Mouse (Mus musculus) embryo, embryonic 11.5 days (tissue): ENCODE data around the gene Clpx.
"Not testable (repeated sequence)": the region's sequence is repeated elsewhere in the genome, so short reads cannot be mapped to it uniquely, and the experiment has no call there.

Source experiments
- DNase-seq: peaks from one replicate; pipeline ENCODE4 v3.0.0-alpha.2; 2012; ENCODE audit warnings: low read depth, low spot score

Clpx gene

DNA sequence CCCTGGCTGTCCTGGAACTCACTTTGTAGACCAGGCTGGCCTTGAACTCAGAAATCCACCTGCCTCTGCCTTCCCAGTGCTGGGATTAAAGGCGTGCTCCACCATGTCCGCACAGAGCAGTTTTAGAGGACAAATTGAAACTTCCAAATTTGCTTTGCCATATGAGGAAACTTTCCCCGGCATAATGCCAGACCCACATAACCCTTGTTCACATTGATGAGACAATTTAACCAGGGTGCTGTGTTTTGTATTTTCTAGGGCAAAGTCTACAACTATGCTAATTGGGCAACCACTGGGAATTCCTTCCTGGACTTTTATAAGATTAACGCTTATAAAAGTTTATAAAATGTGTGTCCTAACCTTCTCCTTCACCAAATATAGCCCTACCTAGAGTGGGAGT is 4.1 kb upstream of the Clpx start:
- DNase-seq = no peak

DNA sequence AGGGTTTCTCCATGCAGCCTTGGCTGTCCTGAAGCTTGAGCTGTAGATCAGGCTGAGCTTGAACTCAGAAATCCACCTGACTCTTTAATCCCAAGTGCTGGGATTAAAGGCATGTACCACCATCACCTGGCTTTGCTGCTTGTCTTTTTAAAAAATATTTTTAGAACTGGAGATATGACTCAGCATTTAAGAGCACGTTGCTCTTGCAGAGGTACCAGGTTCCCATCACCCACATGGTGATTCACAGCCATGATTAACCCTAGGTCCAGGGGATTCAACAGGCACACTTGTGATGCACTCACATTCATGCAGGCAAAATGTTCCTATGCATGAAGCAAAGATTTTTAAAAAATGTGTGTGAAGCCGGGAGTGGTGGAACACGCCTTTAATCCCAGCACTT is 1.6 kb upstream of the Clpx start:
- DNase-seq = no peak

DNA sequence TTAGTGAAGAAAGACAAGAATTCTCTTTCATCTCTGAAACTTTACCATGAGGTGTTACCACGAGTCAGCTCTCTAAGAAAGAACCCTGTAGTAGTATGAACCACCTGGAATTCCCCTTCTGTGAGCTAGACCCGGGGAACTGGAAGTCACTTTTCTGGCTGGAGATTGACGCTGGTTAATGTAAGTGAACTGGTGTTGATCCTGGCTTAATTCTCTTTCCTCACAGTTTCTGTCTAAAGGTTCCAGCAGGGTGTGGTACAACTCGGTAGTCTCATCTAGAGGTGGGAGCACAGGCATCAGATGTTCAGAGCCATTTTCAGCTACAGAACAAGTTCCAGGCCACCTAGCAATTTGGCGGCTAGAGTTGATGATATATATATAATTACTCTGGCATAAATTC is 941 bp upstream of the Clpx start:
- no peak for DNase-seq

DNA sequence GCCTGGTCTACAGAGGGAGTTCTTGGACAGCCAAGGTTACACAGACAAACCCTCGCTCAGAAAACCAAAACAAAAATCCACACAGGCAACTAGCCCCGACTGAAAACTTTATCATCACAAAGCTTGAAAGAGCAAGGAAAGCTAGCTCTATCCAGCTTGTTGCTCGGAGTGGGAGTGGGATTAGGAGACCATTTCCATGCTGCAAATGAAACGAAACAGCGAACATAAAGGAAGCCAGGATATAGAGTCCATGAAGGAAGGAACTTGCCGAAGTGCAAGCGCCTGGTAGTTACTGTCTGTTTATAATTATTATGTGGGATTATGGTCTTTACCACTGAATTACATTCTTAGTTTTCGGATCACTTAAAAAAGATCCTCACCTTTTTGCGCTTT is 484 bp upstream of the Clpx start:
- DNase-seq = no peak

DNA sequence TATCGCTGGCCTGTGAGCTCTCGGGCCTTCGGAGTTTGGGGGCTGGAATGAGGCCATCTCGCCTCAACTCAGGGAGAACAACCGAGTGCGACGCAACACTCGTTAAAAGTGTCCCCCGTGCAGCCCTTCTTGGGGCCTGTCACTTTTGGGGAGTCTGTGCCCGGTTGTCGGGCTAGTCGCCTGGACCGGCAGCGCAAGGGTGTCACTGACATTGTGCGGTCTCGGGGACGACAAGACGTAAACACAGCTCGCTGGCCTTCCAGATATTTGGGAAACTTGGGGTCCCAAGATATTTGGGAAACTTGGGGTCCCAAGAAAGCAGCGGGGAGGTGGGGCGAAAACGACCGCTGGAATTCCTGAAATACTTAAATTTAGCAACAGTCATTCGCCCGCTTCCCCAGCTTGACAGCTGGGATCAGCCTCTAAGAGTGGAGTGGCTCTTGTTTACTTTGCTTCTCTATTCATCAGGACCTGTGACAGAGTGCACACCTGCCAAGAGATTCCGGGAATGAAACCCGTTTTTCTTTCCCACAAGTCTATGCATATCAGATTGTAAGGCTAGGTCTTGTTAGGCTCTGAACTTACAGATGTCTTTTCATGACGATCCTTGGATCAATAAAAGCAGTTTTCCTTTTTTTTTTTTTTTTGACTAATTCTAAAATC is 787 bp downstream of the Clpx start:
- no peak for DNase-seq

DNA sequence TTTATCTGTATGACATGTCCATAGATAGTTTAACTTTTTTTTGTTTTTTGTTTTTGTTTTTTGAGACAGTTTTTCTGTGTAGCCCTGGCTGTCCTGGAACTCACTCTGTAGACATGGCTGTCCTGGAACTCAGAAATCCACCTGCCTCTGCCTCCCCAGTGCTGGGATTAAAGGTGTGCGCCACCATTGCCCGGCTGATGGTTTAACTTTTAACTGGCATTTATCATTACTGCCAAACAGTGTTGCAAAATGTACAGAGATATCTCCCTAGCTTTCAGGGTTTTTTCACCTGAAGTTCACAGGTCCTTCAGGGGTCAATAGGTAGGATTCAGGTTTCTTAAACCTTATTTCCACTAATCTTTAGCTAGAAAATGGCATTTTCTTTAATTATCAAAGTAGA is 3.0 kb downstream of the Clpx start:
- DNase-seq = no peak

DNA sequence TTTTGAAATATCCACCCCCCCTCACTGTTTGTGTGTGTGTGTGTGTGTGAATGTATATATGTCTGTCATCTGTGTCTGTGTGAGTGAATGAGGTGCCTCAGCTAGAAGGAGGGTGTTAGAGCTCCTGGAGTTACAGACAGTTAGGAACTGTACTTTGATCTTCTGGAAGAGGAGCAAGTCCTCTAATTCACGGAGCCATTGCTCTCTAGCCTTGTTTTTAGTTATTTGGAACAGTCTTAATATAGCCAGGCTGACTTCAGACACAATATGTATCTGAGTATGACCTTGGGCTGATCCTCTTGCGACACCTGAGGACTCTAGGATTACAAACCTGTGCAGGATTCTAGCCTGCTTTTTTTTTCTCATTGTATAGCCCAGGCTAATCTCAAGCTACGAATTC is 4.7 kb downstream of the Clpx start:
- DNase-seq = no peak

DNA sequence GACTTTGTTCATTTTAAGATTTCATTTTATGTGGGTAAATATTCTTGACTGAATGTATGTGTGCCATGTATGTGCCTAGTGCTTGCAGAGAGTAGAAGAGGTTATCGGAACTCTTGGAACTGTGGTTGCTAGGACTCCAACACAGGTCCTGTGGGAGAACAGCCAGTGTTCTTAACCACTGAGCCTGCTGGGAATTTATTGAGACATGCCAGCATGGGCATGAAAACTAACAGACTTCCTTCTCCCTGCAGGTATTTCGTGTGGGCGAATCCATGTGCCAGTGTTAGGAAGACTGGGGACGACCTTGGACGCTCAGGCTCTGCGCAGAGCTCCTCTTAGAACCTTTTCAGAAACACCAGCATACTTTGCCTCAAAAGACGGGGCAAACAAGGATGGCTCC is 5.6 kb downstream of the Clpx start:
- no peak for DNase-seq

DNA sequence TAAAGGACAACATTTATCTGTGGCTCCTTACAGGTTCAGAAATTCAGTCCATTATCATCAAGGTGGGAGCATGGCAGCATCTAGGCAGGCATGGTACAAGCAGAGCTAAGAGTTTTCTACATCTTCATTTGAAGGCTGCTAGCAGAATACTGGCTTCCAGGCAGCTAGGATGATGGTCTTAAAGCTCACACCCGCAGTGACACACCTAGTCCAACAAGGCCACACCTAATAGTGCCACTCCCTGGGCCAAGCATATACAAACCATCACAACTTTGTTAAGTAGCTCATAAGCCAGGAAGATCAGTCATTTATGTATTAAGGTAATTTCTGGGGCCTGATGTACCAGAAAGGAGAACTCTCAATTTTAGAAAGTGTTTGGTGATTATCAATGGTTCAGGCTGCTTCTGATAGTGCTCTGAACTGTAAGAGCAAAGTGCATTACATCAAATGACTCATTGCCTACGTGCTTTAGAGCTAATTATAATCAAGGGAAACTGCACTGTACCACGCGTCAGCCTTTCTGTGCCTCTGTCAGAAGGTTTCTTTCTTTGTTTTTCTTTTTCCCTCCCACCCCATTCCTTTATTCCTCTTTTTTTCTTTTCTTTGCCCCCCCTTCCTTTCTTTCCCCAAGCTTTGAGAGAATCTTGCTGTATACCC is 8.4 kb downstream of the Clpx start:
- DNase-seq = no peak

DNA sequence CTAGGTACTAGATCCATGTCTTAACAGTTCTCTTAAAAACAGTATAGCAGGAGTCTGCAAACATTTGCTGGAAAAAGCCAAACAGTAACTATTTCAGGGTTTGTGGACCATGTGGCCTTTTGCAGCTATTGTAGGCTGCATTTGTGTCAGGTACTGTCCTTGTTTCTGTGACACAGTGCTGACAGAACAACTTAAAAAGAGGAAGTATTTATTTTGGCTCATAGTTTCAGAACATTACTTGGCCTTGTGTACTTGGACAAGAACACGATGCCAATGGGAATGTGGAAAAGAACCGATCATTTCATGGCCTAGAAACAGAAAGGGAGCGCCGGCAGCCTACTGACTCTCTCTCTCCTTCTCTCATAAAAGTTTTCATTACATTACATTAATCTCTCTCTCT is 9.5 kb downstream of the Clpx start:
- DNase-seq = no peak

DNA sequence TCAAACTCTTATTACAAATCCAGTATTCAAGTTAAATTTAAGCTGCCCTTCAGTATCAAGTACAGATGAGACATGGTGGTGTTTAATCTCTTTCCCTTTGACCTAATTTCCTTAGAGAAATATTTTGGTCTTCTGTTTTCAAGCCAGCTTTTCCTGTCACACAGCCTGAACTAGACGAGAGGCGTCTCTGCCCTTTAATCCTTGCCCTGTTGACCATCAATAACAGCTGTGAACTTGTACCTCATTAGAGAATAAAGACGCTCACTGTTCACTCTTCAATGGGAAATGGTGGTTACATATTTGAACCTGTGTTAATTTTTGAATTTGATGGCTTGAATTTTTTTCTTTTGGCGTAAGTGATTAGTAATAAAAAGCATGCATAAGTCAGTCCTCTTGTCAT is 10.2 kb downstream of the Clpx start:
- DNase-seq = no peak

DNA sequence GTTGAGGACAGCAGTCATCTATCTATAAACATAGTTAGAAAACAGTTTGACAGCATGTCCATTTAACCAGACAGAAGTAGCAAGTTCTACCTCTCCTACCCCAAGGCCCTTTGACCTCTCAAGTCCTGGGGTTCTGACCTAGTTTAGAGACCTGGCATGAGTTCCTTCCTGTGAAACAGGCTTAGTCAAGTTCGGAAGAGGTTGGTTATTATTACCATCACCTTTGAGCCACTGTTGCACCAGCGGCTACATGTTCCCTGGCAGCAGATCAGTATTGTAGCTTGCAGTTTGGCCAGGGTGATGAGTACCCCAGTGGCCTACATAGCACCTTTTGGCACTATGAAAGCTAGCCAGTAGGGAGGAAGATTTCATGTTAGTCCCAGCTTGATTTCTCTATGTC is 12.6 kb downstream of the Clpx start:
- no peak for DNase-seq

DNA sequence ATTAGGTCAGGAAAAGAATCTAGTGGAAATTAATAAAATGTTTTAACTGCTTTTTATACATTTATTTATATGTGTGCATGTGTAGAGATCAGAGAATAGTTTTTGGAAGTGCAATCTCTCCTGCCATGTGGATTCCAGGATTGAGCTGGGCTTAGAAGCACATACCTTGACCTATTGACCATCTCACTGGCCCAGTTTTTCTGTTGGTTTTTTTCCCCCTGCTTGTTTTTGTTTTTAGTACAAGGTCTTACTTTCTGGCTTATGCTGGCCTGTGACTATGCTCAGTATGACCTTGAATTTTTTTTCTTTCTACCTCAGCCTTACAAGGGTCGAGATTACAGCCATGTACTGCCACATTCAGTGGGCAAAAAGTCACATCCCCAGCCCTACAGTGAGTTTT is 14.0 kb downstream of the Clpx start:
- DNase-seq = no peak

DNA sequence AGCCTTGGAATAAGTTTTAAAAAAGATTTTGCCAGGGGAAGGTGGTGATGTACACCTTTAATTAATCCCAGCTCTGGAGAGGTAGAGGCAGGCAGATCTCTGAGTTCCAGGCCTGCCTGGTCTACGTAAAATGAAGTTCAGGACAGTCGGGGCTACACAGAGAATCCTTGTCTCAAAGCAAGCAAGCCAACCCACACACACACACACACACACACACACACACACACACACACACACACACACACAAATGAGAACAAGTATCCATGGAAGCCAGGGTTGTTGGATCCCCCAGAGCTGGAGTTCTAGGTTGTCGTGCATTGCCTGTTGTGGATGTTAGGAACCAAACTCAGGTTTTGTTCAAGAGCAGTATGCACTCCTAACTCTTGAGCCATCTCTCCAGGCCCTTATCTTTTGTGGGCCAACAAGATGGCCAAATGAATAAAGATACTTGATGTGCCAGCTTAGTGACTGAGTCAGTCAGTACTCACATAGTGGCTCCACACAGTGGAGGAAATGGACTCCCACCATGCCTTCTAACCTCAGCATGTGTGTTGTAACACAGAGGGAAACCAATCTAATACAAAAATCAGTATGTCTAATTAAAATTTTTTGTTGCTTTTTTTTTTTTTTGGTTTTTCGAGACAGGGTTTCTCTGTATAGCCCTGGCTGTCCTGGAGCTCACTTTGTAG is 18.8 kb downstream of the Clpx start:
- DNase-seq = no peak

DNA sequence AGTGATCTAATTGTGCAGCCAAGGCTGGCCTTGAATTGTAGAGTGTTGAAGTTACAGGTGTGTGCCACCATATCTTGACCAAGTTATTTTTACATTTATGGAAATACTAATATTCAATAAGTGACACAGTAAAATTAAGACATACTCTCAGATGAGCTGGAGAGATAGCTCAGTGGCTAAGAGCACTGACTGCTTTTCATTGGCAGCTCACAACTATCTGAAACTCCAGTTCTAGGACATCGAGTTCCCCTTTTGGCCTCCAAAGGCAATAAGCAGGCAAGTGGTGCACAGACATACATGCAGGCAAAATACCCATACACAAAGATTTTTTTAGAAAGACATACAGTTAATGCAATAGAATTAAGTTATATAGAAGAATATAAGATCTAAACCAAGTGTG is 19.8 kb downstream of the Clpx start:
- no peak for DNase-seq

DNA sequence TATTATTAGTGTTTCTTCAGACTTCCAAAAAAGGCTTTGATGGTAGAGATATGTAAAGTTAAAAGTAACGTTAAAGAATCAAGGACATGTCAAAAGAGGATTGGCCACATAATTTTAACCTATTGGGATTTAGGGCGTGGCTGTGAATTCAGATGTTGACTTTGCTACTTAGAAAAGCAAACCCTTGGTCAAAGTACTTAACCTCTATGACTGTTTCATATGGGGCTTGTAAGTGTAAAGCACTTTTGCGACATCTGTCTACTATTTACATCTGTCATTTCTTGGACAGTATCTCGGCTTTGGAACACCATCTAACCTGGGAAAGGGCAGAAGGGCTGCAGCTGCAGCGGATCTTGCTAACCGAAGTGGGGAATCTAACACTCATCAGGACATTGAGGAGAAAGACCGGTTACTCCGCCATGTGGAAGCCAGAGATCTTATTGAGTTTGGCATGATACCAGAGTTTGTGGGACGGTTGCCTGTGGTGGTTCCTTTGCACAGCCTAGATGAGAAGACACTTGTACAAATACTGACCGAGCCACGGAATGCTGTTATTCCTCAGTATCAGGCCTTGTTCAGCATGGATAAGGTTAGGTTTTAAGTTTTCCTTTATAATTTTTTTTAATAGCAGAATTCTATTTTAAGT is 28.3 kb downstream of the Clpx start:
- DNase-seq = no peak

DNA sequence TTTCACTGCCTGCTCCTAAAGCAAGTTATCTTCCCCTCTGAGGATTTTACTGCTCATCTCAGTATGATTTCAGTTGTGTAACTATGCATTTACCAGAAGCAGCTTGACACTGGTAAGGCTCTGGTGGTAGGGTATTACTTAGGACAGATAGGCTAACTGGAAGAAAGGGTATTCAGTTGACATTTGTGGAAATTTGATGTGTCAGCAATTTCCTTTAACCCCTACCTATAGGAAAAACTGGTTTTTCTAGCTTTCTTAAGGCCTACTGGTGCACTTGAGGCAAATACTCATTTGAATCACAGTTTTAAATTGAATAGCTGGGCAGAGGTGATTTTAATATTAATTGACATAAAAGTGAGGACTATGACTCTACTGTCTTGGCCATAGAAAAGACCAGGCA is 31.9 kb downstream of the Clpx start:
- DNase-seq = no peak

DNA sequence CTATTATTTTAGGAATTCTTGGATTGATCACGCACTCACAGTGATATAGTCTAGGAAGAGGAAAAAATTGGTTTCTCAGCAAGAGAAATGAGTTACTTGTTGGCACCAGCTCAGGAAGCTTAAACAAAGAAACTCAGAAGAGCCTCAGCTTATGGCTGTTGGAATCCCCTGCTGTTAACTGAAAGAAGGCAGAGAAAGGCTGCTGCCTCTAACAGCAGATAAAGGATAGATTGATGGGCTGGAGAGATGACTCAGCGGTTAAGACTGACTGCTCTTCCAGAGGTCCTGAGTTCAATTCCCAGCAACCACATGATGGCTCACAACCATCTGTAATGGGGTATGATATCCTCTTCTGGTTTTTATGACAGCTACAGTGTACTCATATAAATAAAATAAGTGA is 33.3 kb downstream of the Clpx start:
- no peak for DNase-seq

DNA sequence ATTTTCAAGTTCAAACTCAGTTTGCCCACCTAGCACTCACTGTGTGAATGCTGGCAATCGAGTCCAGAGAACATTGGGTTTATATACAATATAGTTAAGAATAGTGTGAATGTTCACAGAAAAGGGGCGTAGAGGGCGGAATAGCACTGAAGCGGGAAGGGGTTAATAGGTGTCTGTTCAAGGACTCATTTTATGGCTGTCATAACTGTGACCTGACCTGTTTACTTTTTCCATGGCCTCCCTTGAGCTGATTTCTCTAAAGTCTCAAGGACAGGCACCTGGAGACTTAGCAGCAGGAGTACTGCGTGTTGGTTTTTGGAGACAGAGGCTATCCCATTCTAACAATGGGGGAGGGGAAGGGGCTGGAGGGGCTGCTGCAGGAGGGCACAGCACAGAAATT is 39.9 kb downstream of the Clpx start:
- DNase-seq = no peak

DNA sequence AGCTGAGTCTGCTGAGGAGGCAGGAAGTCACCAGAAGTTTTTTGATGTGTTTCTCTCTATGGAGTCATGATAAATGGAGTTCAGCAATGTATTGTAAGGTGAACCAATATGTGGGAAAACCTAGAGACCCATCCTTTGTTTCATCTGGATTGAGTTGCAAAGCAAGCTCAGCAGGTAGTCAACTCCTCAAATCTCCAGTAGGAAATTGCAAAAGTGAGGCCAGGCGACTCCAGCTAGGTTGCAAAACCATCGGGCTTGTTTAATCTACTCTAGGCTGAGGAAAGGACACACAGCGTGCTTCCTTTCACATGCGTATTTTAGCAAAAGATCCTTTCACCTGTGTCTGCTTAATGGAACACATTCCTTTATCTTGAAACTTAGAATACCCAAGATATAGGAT is 45.1 kb downstream of the Clpx start:
- no peak for DNase-seq

DNA sequence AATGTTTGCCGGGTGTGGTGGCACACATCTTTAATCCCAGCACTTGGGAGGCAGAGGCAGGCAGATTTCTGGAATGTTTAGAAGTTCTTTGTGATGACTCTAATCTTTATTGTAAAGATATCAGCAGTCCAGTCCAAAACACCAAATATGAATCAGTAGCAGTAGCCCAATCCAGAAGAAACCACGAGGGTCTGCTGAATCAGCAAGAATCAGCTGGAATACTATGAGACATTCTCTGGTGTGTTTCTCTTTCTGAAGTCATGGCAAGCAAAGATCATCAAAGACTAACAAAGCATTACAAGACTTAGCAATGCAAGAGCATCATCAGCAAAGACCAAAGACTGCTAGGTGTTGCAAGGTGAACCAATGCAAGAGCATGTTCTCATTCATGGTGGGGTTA is 46.4 kb downstream of the Clpx start:
- DNase-seq = no peak

DNA sequence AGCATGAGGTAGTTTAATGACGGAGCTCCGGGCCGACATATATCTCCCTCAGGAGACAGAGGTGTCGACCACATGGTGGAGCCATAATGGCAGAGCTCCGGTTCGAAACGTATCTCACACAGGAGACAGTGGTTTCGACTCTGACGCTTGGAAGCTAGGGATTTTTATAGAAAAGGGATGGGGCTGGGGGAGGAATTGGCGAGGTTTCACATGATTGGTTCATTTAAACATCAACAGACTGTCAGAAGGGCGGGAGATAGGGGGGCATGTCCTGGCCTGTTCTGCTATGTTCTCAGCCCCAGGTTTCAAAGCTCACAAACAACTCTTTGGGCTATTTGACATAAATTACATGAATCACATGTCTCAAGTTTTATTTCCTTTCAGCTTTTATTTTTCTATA is 51.4 kb downstream of the Clpx start:
- not testable (repeated sequence) for DNase-seq
